Mouse (Mus musculus) liver, postnatal 0 days (tissue): ENCODE results near the gene Psmb8.

Experiments
- CTCF ChIP-seq: sonication (generic); IDR thresholded peaks from 2 replicates; pipeline ENCODE4 v1.5.1; 2016; ENCODE audit warnings: antibody characterized with exemption, low read depth
- EP300 ChIP-seq: IDR thresholded peaks from 2 replicates; pipeline ENCODE4 v1.6.1; 2016; ENCODE audit warnings: antibody characterized with exemption, low read depth, mild to moderate bottlenecking

DNA sequence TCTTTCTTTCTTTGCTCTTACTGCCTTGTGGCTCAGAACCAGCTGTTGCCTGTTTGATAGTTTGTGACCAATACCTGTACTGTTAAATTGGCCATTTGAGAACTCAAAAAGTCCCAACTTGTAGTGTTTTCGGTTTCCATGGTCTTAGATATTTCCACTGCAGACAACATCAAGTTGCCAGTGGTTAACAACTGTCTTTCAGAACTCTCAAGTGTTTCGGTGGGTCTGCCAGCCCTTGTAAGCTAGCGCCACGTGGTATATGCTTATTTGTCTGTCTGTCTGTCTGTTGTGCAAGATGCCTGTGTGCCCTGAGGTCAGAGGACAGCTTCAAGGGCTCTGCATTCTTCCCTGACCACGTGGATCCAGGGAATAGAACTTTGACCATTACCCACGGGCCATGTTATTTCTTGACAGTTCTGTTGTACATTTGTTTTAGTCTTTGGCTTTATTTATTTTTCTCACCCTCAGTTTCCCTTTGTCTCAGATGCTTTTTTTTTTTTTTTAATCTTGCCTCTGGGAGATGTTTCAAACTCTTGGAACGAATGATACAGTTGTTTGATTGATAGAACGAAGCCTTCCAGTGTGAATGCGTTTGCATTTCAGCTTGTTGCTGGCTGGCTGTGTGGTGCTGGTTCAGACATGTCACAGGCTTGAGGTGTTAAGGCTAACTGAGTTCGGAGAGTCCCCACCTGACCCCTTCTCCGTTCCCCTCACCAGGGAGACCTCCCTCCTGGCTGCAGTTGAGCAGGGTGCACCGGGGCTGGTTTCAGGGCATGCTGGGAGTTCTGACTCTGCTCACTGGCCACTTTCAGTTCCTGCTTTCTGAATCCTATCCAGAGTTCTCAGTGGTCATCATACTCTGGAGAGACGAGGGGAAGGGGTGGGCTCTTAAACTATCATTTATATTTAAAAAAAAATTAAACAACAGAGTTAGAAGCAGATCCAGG is 17.3 kb upstream of the Psmb8 start:
- TF ChIP-seq CTCF (no peak), EP300 (no peak; the same call in 1 of the 2 replicates)
